Mouse (Mus musculus) heart, postnatal 25 days (tissue): ENCODE results near the gene Intu. TPM values are rescaled to one million over a fixed set of nuclear protein-coding genes. Genes with fewer than 3 reads are reported as not detected.

Experiments
- DNase-seq: peaks from one replicate; pipeline ENCODE4 v3.0.0; 2022; ENCODE audit warnings: low spot score
- intact Hi-C: fragments of 180-260 bp; cut with DNase I; formaldehyde crosslinking; loops from one replicate; pipeline ENCODE4 v1.15.1; 2025
- microRNA-seq: library from miRNA; unstranded; fragments of <30 nt; microRNA quantifications from one replicate; pipeline ENCODE4 v1.2.0, GENCODE M21; 2022
- total RNA-seq, 2 experiments: library from RNA; stranded (reverse); gene quantifications; 2 replicates each; pipeline ENCODE4 v1.2.3; 2021

Intu gene
- total RNA-seq, 2 experiments from 2014 or later: 12.7 to 18.2 TPM

DNA sequence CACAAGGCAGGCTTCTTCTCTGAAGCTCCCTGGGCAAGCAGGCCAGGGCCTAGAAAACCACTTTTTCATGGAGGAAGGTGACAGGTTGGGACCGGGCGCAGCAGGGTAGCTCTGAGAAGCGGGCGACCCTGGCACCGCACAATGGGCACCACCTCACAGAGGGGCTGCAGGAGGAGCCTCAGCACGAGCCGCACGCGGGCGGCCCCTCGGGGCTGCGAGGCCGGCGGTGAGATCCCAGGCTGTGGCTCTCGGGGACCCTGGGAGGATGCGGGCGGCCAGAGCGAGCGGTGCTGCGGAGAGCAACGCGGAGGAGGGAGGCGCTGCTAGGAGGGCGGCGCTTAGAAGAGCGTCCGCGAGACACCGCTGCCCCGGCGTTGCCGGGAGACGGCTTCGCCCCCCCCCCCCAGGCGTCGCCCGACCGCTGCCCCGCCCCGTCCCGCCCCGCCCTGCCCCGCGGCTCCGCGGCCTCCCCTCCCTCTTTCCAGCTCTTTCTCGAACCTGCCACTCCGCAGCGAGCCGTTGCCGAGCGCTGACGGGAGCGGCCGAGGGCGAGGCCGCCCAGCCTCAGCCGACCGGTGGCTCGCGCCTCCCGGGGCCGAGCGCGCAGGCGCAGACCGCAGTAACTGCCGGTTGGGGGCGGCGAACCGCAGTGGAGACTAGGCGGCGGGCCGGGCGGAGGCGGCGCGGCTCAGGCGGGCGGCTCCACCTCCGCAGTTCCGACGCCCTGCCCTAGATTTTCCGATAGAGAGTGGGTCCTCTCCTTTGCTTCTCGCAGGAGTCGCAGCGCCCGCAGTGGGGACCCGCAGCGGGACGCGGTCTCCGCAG is 214.0 kb downstream of the Intu start:
- intact Hi-C loops: loop anchor here (5.0 to 10.0 kb wide), 5 partner anchors 52 to 1860 kb away; partner anchors contain the start of genes Fat4 and Pgrmc2
- peak; percentile 85 for DNase-seq

DNA sequence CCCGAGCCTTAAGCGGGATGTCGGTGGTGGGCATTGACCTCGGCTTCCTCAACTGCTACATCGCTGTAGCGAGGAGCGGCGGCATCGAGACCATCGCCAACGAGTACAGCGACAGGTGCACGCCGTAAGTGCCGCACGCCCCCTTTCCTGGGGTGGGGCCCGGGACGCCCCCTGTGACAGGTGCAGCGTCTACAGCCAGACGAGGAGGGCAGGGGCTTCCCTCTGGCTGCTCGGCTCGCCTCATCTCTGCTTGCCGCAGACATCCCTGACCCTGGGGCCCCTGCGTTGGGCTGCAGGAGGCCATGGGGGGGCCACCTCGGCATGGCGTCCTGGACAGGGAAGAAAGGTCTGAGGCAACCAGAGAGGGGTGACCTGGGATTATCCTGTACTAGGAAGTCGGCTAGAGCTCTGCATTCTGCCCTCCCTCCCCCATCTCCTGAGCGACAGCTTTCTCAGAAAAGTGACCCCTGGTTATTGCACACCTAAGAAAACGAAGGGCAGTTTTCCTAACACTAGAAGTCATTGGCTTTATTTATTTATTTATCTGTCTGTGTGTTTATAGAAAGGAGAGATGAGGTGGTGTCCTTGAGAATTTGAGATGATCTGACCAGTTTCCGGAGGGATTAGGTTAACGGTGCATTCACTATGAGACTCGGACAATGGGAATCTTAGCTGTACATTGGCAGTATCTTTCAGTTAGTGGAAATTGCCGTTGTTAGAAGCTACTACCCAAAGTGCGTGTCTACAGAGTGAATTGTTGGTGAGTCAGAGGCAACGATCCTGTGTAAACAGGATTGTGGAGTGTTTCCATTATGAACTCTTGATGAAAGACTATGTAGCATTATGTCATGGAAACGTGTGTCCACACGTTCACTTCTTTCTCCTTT is 214.8 kb downstream of the Intu start:
- DNase-seq: no peak
- intact Hi-C loops: loop anchor here (5.0 to 10.0 kb wide), 5 partner anchors 51 to 1861 kb away; partner anchors contain the start of genes Fat4 and Pgrmc2

Small RNA genes lying within 50 kb of the gene (microRNA-seq; reads per million reads assigned to microRNA genes)
- not detected for gene Gm23810

Other genes with a start within 250 kb of the Intu start
- gene Slc25a31, start 177.6 kb downstream of the Intu start, total RNA-seq: under 1 TPM in 1 of 2 experiments, not detected in 1; 0.11 TPM
- gene Hspa4l, start 213.2 kb downstream of the Intu start, total RNA-seq: 10 to 100 TPM; 45.8 to 60.2 TPM